Mouse (Mus musculus) G1E (cell line): ENCODE results near the gene Psmg4.

ENCODE experiments used
- CTCF ChIP-seq: IDR thresholded peaks from 2 replicates; pipeline ENCODE4 v1.5.1; 2012; ENCODE audit warnings: low read depth, low read length, inconsistent platforms, mixed read lengths
- GATA1 ChIP-seq: IDR thresholded peaks from 2 replicates; pipeline ENCODE4 v1.6.1; 2012; ENCODE audit warnings: borderline replicate concordance, low read length, inconsistent platforms, mixed read lengths

DNA sequence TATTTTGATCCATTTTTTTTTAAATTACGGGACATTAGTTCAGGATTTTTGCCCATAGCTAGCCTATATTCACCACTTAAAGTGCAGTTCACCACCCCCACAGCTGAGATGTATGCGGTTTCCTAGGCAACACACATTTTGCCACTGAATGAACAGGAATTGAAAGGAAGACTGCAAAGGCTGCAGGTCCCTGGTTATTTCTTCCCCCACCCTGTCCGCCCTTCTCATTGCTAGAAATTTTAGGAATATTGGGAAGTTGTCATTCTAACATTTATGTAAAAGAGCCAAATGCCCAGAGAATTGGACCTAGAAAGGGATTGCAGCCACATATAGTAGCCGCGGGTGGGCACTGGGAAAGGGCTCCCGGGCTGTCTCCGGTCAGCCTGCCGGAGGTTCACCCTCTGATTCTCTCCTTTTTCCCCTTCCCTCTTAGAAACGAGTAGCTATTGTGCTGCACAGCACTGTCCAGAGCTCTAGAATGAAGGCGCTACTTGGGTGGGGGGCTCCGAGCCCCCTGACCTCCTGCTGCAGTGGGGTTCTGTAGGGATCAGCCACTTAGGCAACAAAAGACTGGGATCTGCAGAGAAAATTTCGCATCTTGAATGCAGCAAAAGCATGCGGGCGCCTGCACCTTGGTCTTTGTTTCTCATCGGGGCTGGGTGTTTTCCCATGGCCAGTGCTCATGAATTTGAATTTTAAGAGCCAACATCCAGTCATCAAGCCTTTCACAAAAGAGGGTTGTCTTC, 29.3 kb upstream of the Psmg4 start:
- no peak for TF ChIP-seq GATA1
- TF ChIP-seq CTCF = no peak
